Comparison of ENCODE assay signal across 15 mouse cellular contexts in genomic region chr16:18160514-18160913, GRCm38 (mm10). TPM values are rescaled to one million over a fixed set of nuclear protein-coding genes. Genes with fewer than 3 reads are reported as not detected.
DNase-seq lines count a peak whose midpoint lies in the region.
"Had no signal": no experiment of that assay in that cellular context is flagged by ENCODE, and none has a peak within 500 bp of the region (broad histone marks: within the 10 kb centered on the region; RNA-seq: fewer than 3 reads in every experiment).

No protein-coding gene starts in this region.

- no peak overlapping the region for H3K4me3 ChIP-seq in forebrain, embryonic 10.5 days
- H3K4me3 ChIP-seq: stomach, embryonic 15.5 days had no signal

- peak overlapping the region; percentile 42; the same call in 1 of the 2 replicates for H3K27ac ChIP-seq in forebrain, embryonic 10.5 days
- H3K27ac ChIP-seq: stomach, embryonic 15.5 days had no signal

- no peaks in the 10 kb centered on the region for H3K36me3 ChIP-seq in forebrain, embryonic 10.5 days (replicated peaks)
- H3K36me3 ChIP-seq: stomach, embryonic 15.5 days had no signal

- peaks cover 53% of the 10 kb centered on the region for H3K4me1 ChIP-seq in forebrain, embryonic 10.5 days

- peak; percentile 20 for DNase-seq in kidney, adult 11 months
- DNase-seq in kidney, postnatal 4 days: no peak
- peak; percentile 30 for DNase-seq in 416B (ENCODE audit: low read depth)
- DNase-seq in forebrain, embryonic 10.5 days (ENCODE audit: extremely low spot score, low spot score): no peak
- peak; percentile 31 to 55 for DNase-seq in layer of hippocampus, postnatal 14 days (ENCODE audit: low spot score in 2 of 2)
- no peak for DNase-seq in cerebellum, adult 18-20 months
- no peak for DNase-seq in thymus, adult 18-20 months
- no peak for DNase-seq in testis, postnatal 10 days (ENCODE audit: low spot score)
- DNase-seq: cerebellum, postnatal 36 days had no signal

- WGBS in forebrain, embryonic 10.5 days: 64% methylated on average over 7 of the region's 7 CpGs

- no peaks in the 10 kb centered on the region for H3K9me3 ChIP-seq in forebrain, embryonic 10.5 days
- H3K9me3 ChIP-seq: stomach, embryonic 15.5 days had no signal

- no peaks in the 10 kb centered on the region for H3K27me3 ChIP-seq in forebrain, embryonic 10.5 days (ENCODE audit: poor library complexity, severe bottlenecking)
- H3K27me3 ChIP-seq: stomach, embryonic 15.5 days had no signal

RNA-seq across cellular contexts. Expression of gene Rtn4r, which starts 33.1 kb away (rescaled TPM):
- polyA plus RNA-seq in forebrain, embryonic 10.5 days (2016; fragmentation: Nextera tagmentation; extraction: Ambion mirVana): 0.87 and 1.2 TPM in 2 replicates
- total RNA-seq in layer of hippocampus, postnatal 14 days (2021): 10 to 100 TPM; 77.1 to 85.6 TPM
- total RNA-seq: CH12.LX had no signal

RNA-seq across cellular contexts. Expression of gene Ccdc188, which starts 57.2 kb away (rescaled TPM):
- not detected in 2 replicates for polyA plus RNA-seq in forebrain, embryonic 10.5 days (2016; fragmentation: Nextera tagmentation; extraction: Ambion mirVana)
- not detected for total RNA-seq in layer of hippocampus, postnatal 14 days (2021)
- total RNA-seq: adrenal gland, adult 18-20 months; gastrocnemius, adult 18-20 months; heart, postnatal 36 days had no signal
- polyA plus RNA-seq: lung, embryonic 16.5 days; stomach, embryonic 15.5 days had no signal

Comparison
In these comparisons a context has a peak if more than half of its experiments do, and no peak if none do; other contexts are left out.
1. DNase-seq: peak in kidney, adult 11 months (single experiment), 416B (single experiment) and layer of hippocampus, postnatal 14 days (2 of 2); none in kidney, postnatal 4 days (0 of 2), forebrain, embryonic 10.5 days (single experiment), cerebellum, adult 18-20 months (0 of 2), thymus, adult 18-20 months (0 of 2) and testis, postnatal 10 days (single experiment).